Mouse (Mus musculus) liver, postnatal 0 days (tissue): ENCODE results near the gene Astn2.

Experiments used
- CTCF ChIP-seq: sonication (generic); IDR thresholded peaks from 2 replicates; pipeline ENCODE4 v1.5.1; 2016; ENCODE audit warnings: antibody characterized with exemption, low read depth
- EP300 ChIP-seq: IDR thresholded peaks from 2 replicates; pipeline ENCODE4 v1.6.1; 2016; ENCODE audit warnings: antibody characterized with exemption, low read depth, mild to moderate bottlenecking

- no peak for TF ChIP-seq CTCF
- no peak for TF ChIP-seq EP300
These were observed 290.2 kb downstream of the Astn2 start for GRCm38 (mm10) chr4:66114243-66114642.
